Mouse (Mus musculus) c-Kit-negative CD71-positive TER-119-positive erythroid progenitor cells, embryonic 14.5 days (primary cell): ENCODE results near the gene Prpf4.

Experiments used
- DNase-seq: peaks from one replicate; pipeline ENCODE4 v3.0.0-alpha.2; 2013; ENCODE audit warnings: low read depth, low spot score

Prpf4 gene

DNA sequence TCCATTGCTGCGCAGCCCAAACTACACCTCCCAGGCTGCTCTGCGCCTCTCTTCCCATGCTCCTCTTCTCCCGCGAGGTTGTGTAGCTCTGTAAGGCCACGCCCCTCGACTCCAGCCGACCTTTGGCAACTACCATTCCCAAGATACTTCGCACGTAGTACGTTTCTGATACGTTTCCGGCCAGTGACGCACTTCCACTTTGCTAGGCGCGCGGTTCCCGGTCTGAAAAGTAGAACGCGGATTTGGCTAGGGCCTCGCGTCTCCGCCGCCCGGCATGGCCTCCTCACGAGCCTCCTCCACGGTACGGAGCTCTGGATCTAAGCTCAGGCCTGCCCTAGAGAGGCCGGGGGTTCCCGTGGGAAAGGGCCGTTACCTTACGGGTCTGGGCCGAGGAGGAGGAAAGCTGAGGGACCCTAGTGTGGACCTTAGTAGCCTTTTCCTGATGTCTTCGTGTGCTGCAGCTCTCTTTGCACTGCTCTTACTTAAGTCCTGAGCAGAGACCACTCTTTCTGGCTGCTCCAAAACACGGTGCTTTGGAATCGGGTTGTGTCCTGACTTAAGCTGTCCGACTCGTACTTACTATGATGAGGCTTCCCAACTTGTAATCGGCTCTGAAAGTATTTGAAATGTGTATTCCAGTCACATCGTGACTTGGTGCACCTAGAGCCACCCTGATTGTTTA lies at the start of gene Prpf4, which contains the start of gene Cdc26:
Gene Prpf4 (plus strand): TSS at position 197 of the 682 bp plus-strand sequence.
Gene Cdc26 (minus strand): TSS at position 42 of the 682 bp plus-strand sequence.
- peak; percentile 98 for DNase-seq

DNA sequence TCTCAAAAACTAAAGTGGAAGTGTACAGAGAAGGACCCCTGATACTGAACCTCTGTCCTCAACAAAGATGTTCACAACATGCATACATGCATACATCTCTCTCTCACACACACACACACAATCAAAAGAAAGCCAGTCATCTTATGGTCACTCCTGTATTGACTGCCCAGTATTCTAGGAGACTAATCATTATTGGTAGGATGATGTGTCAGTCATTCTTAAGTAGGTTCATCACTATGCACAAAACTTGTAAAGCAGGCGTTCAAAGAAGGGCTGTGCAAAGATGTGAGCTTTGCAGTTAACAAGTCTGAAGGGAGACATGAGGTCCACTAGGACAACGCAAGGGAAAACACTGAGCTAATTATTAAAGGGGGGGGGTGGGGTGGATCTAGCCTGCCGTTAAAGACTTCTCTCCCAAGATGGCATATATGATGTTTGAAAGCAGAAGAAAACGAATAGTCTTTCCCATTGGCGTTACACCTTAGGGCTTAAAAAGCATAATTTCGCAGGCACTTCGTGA lies 49.3 kb upstream of the Prpf4 start:
- no peak for DNase-seq

DNA sequence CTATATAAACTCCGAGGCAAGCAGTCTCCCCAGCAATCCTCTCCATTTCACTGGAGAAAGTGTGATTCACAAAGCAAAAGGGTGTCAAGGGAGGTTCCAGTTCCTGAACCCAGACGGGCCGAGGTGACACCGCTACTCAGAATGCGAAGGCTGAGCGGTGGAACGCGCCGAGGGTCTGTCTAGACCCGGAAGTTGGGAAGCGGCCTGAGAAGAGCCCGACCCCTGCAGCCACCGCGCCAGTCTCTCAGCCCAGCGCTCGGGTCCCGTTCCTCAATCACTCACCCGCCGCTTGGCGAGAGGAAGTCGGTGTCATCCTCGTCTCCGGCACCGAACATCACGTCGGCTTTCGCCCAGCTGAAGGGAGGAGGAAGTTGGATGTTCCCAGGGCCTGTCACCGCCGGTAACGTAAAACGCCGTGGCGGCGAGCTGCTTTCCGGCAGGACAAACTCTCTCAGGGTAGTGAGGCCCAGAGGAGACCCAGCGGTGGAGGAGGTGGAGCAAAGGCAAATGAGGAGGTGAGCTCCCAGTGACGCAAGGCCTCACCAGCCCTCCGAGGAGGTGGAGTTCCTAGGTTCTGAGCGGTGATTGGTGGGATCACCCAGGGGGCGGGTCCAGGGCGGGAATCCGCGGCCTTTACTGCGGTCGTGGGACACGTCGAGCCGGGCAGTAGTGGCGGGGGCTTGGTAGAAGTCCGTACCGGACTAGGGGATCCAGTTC lies 48.4 kb upstream of the Prpf4 start, which contains the start of the genes Fkbp15 and Slc31a1:
Gene Fkbp15 (minus strand): TSS at position 461 of the 717 bp plus-strand sequence.
Gene Slc31a1 (plus strand): TSS at position 640 of the 717 bp plus-strand sequence.
- DNase-seq: peak; percentile 96

DNA sequence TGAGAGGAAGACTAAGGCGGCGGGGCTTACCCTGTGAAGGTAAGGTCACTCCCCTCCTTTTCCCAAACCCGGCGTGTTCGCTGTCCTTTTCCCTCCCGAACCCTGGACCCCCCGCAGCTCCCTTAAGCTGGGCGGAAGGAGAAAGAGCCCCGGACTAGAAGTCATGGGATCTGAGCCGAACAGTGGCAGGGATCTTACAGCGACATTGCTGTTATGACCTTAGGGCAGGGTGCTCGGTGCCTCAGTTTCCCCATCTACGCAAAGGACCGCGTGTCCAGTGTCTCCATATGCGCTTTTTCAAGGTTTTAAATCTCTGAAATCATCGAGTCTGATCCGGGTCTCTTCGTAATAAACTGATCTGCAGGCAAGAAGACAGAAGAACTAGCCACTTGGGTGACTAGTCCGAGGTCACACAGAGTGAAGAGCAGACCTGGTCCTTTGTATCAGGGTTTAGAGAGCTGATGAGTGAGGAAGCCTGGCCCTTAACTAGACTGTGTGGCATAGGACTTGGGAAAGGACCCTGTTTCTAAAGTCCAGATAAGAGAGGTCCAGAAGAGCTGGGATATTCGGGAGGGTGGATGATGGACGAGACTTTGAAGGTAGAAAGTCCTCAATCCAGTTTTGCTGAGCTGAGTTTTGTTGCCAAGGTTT lies 47.7 kb upstream of the Prpf4 start:
- DNase-seq: no peak

DNA sequence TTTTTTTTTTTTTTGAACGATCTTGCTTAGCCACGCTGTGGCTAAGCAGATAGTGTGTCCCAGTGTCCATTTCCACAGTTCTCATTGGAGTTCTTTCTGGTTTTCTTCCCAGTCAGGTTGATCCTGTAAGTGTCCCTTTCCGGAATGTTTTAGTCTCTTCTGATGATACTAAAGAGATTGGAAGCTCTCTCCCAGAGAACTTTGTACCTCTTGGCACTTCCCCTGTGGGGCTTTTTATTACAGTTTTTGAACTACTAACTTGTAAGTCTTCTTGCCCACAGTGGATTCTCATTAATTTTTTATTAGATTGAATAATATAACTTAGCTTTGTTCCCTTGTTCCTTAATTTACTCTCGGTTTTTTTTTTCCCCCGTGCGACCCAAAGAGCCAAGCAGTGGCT lies 47.0 kb upstream of the Prpf4 start:
- DNase-seq: no peak

DNA sequence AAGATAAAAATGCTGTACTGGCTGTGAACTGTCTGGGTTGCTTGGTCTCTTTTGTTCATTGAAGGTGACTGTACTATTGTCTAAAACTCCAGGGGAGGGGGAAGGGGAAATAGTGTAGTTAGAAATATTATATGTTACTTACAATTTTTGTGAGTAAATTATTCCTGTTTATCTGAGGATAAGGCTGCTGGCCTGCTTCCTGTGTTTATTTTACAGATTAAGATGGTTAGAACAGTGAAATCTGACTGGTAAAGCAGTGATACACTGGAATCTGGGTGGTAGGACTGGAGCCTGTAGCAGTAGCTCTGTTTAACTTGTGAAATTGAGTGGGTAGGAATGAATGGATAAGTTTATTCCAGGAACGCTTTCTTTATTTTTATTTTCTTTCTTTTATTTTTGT lies 46.6 kb upstream of the Prpf4 start:
- no peak for DNase-seq

DNA sequence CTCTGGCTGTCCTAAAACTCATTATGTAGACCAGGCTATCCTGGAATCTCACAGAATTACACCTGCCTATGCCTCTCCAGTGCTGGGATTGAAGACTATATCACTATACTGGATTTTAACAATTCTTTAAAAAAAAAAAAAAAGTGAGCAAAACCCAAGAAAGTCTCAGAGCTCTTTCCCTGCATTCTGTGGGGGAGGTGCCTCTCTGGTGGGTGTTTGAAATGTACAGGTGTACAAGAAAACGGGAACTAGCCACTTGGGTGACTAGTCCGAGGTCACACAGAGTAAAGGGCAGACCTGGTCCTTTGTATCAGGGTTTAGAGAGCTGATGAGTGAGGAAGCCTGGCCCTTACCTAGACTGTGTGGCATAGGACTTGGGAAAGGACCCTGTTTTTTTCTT lies 46.2 kb upstream of the Prpf4 start:
- no peak for DNase-seq

DNA sequence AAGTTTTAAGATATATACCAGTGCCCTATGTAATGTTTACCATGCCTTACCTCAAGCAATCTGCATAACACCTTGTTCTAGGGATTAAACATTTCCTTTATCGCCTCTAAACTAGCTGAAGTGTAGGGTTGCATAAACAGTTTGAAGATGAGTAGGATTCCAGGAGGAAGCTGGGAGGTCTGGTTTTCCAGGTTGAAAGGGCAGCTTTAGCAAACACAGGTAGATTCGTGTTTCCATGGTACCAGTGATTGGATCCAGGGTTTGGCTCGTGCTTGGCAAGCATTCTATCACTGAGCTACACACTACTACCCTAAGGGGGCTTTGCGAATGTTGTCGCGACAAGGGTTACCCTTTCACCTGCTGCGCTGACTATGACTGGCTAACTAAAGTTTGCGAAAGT lies 44.3 kb upstream of the Prpf4 start:
- DNase-seq: no peak

DNA sequence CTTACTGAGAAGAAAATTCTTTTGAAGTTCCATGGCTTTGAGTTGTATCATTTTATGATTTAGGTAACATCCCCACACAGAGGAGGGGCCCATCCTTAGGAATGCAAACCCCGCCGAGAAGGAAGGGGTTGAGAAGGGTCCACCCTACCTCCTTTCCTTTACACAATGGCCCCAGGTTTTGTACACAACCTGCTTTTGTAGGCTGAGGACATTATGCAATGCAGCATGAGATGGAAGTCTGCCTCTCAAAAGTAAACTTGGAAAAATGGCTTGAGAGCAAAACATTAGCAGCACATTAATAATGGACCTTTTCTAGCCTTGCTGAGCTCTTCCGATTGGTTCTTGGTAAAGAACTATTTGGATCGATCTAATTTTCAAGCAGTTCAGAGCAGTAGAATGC lies 42.3 kb upstream of the Prpf4 start:
- DNase-seq: no peak

DNA sequence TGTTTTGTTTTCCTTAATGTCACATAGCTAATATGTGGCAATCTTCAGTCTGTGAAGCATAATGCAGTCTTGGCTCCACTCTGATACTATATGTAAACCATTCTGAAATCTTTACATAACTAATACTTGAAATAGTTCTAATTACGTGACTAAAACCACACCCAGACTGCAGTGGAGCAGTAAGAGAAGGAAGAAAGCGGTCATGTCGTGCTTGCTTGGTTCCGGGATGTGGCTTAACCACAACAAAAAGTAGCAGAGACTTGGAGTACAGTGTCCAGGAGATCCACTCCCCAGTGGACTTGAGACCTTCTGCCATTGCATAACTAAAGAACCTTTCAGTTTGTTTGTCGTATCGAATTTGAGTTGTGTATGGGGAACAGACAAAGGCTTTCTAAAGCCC lies 41.0 kb upstream of the Prpf4 start:
- no peak for DNase-seq

DNA sequence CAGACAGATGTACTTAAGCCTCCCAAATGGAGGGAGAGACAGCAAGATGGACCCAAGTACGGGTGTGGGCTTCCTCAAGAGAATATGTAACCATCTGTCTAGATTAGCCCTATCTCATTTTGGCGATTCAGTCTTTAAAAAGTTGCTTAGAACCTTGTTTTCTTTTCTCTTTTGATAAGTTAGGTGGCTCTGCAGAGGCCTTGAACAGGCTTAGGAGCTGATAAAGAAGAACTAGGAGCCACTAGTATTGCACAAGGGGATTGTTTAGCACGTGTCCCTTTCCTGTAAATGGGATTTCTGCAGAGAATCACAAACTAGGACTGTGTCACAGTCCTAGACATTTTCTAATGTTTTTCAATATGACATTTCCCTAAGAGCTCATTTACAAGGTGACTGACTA lies 39.5 kb upstream of the Prpf4 start:
- DNase-seq: no peak

DNA sequence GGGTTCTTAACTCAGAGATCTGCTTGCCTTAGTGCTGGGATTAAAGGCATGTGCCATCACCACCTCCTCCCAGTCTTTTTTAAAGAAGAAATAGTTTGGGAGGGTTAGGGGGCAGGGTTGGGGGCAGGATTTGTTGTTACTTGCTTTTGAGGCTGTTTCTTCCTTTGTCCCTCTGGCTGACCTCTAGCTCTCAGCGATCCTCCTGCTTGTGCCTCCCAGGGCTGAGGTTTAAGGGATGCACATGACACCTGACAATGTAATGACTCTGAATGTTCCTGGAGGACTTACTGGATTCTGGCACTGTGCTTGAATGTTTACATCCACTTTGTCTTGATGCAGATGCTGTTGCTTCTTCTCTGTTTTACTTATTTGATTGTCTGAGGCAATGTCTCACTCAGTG lies 36.2 kb upstream of the Prpf4 start:
- DNase-seq: no peak

DNA sequence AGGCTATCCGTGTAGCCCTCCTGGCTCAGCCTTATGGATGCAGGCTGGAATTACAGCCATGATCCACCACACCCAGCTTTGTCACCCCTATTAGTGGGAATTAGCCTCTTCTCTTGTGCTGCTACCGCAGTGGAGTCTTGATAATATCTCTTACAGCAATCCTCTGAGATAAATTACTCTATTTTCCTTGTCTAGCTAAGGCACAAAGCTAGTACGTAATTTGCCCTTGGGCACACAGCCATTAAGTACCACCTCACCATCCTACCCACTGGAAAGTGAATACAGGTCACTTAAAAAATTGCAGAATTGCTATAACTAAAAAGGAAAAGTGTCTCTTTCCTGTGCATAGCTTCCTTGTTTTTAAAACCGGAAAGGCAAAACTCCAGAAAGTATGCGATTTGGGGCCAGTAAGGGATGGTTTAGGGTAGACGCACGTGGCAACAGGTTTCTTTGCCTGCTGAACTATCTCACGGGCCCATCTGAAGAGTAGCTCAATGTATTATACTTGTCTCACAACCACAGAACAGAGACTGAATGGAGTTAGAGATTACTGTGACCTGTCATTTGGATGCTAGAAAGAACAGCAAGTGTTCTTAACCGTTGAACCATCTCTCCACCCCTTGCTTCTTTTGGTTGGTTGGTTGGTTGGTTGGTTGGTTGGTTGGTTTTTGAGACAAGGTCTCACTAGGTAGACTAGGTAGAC lies 35.6 kb upstream of the Prpf4 start:
- DNase-seq: no peak

DNA sequence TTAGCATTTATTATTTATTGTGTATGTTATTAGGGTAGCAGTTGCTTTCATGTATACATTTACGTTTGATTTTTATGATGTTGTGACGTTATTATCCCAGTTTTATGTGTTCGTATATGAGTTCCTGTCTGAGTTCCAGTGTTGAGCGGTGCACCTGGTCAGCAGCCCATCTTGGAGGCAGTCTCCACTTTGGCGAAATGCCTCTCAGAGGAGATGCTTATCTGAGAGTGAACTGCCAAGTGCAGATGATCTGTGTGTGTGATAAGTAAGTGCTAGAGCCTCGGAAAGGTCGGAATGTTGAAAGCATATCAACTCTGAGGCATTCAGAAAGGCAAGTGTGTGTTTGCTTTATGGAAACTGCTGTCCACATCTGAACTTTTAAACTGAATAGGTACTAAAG lies 34.9 kb upstream of the Prpf4 start:
- DNase-seq: no peak

DNA sequence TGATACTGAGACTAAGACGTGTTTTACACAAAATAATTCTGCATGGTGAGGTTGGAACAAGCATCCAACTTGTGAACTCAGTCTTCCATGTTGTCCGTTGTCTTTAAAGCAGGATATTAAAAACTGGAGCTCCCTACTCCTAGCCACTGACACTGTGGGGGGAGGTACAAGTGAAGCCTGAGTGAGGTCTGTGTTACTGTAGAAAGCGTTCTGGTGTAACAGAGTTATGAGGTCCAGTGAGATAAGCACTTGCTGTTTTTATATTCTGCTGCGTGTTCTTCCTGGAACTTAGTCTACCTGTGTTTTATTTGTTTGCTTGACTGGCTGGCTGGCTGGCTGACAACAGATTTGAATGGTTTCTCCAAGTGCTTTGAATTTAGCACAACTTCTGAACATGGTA lies 34.3 kb upstream of the Prpf4 start:
- DNase-seq: no peak

DNA sequence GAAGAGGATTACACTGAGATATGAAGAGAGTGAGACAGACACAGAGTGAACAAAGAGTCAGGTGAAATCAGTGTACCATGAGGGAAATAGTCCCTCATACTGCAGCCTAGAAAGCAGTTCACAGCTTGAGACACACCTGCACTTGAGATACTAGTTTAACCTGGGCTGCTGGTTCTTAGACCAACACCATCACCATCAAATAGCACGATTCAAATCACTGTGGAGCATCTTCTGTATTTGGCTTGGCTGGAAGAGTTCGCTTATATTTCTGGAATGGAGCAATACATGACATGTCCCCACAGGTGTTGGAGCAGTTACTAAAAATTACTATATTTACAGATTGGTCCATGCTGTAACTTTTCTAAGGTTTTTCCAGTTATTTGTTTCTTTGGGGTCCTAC lies 32.5 kb upstream of the Prpf4 start:
- no peak for DNase-seq

DNA sequence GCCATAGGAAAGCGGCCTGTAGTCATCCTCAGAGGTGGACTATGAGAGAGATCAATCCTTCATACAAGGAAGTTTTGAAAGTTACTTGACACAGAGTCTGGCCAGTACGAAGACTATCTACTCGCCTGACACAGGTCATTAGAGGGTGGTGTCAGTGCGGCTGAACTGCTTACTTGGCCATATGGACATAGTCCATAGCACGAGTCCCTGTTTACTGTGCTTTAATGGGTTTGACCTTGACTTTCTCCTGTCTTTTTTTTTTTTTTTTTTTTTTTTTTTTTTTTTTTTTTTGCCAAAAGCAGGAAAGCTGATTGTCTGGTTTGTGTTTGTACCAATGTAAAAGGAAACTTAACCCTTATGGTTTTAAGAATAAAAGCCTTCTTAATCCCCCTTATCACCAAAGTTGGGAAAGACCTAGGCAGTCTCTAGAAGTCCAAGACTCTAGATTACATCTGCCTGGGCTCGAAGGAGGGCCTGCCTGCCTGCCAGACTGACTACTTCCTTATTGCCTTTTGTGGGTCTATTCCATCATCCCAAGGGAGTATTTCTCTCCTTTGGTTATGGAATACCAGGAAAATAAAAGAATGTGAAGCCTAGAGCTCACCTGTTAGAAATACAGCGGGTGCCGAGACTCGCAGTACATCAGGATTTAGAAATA lies 28.7 kb upstream of the Prpf4 start:
- no peak for DNase-seq

DNA sequence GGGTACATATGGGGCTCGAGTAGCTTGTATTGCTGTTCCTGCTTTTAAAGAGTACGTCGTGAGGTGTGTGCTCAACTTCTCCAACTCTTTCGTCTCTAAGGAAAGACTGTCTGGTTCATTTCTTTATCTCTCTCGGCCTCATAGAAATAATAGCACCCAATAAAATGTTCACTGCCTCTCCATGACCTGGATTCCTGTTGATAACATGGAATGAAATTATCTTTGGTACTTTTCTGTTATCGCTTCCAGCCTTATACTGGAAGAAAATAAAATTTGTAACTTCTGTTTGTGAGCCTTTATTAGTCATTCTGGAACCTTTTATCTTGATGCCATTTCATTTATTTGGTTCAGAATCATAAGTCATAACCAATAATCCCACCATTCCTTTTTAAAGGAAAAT lies 25.4 kb upstream of the Prpf4 start:
- DNase-seq: no peak

DNA sequence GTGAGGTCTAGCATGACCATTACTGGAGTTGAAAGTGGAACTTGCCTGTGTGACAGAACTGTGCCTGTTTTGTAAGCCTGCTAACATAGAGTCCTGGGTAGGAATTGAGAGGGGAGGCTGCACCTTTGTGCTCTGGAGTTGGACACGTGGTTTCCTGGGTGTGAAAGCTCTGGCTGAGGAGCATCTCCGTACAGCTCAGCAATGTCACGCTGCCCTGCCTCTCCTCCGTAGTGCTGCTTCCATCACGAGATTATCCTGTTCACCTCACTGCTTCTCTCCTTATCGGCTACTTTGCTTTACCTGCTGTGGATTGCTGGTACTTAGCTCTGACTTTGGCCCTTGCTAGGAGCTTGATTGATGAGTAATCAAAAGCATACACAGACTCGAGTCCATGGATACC lies 24.8 kb upstream of the Prpf4 start:
- no peak for DNase-seq

DNA sequence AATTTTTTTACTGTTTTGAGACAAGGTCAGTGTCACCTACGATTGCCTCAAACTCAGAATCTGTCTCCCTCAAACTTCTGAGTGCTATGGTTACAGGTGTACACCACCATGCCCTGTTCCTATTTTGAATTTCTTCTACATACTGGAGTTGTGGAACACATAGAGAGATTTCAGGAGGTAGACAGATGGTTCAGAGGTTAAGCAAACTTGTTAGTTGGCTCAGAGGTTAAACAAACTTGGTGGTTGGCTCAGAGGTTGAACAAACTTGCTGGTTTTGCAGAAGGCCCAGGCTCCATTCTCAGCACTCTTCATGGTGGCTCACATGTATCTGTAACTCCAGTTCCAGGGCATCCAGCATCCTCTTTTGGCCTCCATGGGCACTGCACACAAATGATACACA lies 24.4 kb upstream of the Prpf4 start:
- no peak for DNase-seq

DNA sequence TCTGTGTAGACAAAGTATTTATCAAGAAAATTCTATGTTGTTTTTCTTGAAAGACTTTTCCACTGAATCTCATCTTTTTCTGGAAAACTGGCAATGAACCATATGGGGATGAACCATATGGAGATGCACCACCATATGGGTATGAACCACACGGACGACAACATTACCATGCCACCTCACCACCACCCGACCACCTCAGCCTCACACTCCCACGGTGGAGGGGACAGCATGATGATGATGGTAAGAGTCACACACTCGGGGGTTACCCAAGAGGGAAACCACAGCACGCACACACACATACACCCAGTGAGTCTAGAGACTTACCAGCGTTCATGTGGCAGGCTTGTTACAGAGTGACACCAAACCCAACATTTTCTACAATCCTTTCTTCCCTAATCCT lies 23.2 kb upstream of the Prpf4 start:
- no peak for DNase-seq
